Mouse (Mus musculus): ENCODE results near the gene Lrfn2.
A peak's percentile ranks its signal among the peaks of the same experiment; 100 is the strongest.

Lrfn2 gene

DNA sequence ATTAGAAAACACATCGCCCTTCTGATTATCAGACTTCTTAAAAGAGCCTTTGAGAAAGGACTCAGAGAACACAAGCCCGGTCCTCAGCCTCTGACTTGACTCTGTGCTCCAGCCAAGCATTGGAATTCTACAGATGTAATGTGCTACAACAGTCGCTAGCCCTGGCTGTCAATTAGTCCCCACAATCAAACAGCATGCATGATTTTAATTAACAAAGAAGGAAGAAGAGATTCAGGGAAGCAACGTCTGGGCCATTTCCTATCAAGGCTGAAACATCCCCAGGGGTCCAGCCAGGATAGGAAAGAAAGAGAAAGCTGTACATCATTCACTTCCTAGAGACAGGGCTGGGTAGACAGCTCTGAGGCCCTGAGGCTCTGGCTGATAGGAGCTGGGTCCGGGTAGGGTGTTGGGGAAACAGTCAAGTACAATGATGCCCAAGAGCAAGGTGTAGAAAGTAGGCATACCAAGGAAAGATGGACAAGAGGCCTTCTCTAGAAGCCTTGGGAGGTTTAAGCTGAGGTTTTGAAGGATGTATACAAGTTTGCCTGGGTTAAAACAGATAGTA lies 101.6 kb downstream of the Lrfn2 start:
- no peak for DNase-seq (ENCODE audit: low read depth)

DNA sequence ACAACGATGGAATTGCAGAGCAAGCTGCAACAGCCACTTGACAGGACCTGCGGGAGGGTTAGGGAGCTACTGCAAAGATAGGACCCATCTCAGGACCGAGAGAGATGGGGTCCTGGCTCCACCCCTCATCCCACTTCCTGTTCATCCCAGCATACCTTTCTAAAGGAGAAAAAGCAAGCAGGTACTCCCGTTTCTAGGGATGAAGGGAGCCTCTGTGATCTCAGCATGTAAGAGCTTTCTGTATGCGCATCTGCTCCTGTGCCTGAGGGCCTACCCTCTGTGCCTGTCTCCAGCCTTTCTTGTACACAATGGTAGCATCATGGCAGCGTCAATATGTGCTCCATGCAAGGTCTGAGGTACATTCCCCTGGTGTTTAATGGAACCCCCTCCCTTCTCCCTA lies 102.9 kb downstream of the Lrfn2 start:
- no peak for DNase-seq (ENCODE audit: low read depth)

DNA sequence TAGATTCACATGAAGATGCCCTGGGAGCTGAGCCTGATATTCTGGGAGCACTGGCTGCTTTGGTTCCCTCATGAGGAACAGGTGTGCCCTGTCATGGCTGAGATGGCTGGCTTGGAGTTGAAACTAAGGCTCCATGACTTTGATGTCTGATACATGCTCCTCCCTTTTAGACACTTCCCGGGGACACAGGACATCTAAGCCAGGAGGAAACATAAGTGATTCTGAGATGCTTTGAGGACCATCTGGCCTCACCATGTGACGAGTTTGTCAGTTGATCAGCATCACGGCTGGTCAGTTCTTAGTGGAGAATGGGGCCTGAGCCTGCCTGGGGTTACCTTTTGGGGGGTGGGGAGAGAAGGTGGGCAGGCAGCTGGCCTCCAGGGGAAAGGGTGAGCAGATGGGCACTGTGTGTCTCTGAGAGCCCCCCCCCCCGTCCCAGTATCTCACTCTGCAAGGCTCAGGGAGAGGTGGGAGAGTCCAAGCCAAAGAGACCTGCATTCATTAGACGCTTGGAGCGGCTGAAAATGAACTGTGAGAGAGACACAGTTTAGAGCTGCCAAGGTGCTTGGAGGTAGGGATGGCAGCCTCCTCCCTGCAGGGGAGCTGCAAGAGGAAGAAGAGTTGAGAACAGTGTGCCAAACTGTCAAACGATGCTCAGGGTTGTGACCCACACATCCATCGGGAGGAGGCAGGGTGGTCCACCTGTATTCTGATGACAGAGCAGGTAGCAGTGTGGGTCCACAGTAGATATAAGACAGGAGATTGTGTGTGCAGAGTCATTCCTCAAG lies 105.2 kb downstream of the Lrfn2 start:
- DNase-seq (ENCODE audit: low read depth), result no peak

DNA sequence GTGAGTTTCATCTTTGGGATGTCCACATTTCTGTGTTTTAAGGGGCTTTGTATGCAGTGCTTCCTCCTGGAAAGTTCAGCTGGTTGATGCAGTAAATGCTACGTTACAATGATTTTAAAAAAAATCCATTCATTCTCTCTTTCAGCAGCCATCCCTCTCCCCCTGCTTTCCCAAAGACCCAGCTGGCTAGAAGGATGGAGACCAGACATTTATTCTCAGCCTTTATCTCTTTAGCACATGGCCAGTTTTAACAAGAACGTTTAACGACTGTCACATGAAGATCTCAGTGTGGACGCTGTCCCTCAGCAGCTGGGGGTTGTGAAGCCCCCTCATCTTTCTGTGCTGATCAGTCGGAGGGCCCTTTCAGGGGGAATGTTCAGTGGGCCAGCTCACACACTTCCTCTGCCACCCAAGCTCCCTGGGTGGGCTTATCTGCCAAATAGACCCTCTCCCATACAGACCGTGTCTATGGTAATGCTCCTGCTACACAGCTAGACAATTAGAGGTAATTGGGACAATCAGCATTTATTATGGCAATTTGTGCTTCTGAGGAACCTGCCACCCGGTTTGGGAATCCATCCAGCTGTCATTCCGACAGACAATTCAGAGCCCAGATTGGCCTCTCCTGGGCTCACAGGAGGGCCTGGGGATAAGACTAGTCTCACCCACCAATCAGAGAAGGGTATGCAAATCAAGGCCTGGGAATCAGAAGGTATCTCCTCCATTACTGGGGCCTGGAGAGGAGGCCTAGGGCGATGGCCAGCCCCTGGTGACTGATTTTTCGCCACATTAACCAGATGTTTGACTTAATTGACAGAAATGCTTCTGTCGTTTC lies 111.8 kb downstream of the Lrfn2 start:
- no peak for DNase-seq (ENCODE audit: low read depth)

DNA sequence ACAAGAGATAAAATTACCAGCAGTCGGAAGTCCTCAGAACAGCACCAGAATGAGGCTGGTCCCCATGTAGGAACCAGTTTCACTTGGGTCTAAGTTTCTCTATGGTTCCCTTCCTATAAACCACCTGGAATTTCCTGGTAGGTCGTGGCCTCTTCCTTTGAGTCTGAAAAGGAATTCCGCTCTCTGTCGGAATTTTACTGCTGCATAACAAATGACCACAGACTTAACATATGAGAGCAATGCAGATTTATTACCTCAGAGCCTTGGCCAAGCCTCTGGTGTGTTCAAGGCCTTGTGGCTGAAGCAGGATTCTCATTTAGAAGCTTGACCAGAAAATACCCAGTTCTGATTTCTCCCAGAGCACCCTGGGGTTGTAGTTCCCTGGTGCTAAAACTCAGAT lies 115.7 kb downstream of the Lrfn2 start:
- no peak for DNase-seq (ENCODE audit: low read depth)

DNA sequence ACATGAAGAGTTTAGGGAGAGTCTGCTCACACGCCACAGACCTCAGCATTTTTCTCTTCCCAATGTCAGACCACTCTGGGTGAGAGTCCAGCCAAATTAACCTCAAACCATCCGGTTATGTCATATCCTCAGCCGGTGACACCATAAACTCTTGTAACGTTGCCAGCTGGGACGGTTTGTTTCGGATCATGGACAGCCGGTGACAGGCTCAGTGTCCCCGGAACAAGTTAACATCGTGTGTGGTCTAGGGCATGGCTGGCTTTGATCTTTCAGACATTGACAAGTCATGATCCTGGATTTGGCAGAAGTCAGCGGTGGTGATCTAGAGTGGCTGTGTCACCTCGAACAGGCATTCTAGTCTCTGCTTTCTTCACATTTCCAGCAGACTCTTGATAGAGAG lies 119.1 kb downstream of the Lrfn2 start:
- DNase-seq (ENCODE audit: low read depth), result no peak

DNA sequence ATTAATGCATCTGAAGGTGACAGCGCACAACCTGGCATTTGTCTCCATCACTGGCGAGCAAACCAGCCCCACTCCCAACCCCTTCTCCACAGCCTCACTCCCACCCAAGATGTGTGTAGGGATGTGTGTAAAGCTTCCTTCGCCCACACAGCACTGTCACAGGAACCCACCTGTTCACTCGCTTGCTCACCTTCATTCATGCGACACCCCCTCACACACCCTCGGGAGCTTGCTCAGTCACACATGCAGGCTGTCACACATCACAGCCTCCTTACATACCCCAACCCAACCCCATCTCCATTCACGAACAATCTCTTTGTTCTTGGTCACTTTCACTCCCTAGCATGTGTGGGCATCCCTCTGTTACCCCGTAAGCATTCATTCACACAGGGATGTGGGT lies 129.0 kb downstream of the Lrfn2 start:
- DNase-seq (ENCODE audit: low read depth), result no peak

DNA sequence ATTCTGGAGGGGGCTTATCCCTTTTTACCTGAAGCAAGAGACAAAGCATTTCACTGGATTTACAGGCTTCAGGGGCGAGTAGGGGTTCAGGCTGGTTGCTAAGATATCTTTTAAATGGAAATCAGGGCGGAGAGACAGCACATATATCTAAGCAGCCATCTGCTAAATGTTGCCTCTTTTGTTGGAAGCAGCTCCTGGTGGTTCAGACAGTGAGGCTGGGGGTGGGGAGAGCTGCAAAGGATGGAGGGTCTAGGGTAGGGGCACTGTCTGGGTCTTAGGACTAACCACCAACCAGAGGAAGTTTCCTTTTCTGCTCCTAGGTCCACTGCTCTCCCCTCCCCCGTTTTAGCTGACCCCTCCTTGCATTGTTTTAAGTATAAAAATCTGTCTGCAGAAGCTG lies 131.6 kb downstream of the Lrfn2 start:
- no peak for DNase-seq (ENCODE audit: low read depth)

DNA sequence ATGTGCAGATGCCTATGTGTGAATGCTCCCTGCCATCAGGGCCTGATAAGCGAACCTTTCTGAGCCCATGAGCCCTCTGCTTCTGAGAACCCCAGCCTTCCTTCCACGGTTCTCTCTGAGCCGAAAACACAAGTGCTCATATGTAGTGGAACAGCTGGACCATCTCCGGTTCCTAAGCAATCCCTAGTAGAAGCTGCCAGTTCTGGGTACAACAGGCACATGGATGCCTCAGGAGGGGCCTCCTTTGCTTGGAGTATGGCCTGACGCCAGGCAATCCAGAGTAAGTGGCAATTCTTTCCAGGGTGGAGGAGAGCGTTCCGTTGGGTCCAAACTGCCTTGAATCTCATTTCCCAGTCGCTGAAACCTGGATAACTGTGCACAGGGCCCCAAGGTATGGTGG lies 132.3 kb downstream of the Lrfn2 start:
- DNase-seq (ENCODE audit: low read depth), result no peak

DNA sequence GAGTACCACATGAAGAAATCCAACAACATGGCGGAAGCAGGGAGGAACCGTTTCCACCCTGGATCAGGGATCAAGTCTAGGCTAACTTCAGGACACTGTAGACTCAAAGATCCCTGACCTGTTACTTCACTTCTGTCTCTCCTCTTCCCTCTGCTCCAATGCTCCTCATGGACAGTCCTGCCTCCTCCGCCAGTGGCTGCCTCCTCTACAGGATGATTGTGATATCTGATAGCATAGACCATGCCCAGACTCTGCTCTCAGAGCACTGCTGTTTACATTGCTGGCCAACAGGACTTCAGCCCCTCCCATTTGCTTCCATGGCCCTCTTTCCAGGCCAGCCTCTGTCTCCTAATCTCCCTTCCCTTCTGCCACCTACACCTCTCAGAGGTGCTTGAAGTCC lies 132.9 kb downstream of the Lrfn2 start:
- no peak for DNase-seq (ENCODE audit: low read depth)

DNA sequence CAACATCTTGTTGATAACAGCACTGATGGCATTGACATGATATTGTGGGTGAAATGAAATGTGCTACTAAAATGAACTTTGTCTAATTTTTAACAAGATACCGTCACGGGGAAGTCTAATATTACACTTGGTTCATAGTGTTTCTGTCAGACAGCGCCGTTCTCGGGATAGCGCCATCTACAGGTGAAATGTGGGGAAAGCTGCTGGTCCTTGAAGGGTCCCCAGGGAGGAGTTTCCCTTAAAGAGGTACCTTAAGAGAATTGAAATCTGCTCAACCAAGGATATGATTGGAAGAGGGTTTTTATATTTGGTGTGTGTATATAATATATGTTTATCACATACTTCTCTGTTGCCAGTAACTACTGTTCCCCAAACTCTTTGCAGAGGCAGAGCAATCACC lies 134.6 kb downstream of the Lrfn2 start:
- DNase-seq (ENCODE audit: low read depth), result peak; percentile 4

DNA sequence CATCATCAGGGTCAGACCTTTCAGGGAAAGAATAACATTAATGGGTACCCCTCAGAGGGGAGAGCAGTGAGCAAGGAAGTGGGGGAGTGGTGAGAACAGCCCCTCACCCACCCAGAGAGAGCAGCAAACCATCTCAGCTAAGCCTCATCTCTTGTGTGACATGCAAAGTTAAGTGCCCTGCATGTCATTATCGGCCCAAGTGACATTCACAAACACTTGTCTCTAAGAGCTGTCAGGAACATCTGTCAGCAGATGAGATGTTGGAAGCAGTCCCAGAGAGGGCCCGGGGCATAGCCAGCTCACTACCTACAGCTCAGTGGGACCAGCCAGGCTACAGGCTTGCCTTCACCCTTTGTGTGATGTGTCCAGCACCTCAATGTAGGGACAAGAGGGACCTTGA lies 146.0 kb downstream of the Lrfn2 start:
- DNase-seq (ENCODE audit: low read depth), result no peak

DNA sequence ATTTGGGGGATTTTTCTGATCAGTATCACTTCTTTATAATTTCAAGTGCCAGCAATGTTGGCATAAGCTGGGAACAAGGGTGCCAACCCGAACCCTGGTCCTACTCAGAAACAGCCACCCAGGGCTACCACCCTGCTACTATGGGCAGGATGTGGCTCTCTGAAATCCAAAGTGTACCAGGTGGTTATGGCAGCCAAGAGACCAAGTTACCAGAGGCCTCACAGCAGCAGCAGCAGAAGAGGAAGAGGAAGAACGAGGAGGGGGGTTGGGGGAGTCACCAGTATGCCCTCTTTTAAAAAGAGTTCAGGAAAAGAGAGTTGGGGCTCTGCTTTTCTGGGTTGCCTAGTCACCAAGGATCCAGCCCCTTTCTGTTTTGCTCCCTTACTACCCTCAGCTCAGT lies 147.5 kb downstream of the Lrfn2 start:
- DNase-seq (ENCODE audit: low read depth), result no peak

DNA sequence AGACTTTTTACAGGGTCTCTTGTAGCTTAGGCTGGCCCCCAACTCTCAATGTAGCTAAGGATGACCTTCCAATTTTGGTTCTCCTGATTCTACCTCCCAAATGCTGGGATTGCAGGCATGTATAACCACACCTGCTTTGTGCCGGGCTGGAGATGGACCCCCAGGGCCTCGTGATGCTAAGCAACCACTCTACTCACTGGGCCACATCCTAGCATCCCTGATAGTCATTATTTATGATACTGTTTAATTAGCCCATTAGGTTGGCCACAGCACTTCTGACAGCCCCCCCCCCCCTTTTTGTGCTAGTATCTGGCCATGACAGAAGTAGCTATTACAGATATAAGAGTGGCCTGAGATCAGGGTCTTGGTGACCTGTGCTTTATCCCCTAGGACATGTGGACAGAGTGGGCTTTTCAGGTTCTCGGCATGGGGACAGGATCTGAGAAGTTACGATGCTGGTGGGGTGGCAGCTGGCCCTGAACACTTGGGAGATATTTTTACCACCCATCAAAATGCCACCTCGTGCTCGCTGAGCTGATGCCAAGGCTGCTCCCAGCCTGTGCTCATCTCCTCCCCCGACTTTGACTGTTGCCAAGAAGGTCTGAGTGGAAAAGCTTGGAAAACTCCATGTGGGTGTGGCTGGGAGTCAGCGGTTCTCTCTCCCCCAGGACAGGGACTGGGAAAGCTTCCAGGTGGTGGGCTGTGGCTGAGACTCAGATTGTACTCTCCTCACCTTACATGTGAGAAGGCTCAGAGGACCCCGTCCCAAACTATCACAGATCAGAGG lies 151.6 kb downstream of the Lrfn2 start:
- DNase-seq (ENCODE audit: low read depth), result no peak

DNA sequence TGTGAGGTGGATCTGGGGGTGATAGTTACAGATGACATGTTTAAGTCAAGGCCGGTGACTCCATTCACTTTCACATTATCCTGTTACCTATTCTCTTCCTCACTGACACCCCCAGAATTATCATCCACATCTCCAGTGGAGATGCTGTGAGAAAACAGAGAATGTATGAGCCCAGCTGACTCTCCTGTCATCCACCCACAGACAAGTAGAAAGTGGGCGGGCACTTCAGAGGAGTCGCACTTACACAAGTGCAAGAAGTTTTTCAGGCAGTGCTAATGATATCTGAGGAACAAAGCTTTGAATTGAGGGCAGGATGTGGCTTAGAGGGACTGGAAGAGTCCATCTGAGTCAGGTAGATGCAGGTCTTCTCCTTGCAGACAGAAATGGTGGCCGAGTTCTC lies 152.9 kb downstream of the Lrfn2 start:
- no peak for DNase-seq (ENCODE audit: low read depth)

DNA sequence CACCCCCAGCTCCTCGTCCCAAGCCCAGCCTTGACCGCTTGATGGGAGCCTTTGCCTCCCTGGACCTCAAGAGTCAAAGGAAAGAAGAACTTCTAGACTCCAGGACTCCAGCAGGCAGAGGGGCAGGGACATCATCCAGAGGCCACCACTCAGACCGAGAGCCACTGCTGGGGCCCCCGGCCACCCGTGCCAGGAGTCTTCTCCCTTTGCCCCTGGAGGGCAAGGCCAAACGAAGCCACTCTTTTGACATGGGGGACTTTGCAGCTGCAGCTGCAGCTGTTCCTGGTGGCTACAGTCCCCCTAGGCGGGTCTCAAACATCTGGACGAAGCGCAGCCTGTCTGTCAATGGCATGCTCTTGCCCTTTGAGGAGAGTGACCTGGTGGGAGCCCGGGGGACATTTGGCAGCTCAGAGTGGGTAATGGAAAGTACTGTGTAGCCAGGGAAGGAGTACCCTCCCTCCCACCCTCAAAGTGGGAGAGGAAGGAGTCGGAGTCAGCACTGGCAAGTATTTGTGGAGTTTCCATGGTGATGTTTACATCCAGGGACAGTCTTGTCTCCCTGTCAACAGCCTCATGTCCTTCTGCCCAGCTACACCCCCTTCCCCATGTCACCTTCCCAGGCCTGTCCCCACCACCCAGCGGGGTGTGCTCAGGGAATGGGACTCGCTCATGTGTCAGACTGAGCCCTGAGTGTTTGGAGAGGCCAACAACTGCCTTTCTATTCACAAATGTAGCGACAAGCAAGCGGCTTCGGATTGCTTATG lies 164.8 kb downstream of the Lrfn2 start:
- DNase-seq (ENCODE audit: low read depth), result no peak

DNA sequence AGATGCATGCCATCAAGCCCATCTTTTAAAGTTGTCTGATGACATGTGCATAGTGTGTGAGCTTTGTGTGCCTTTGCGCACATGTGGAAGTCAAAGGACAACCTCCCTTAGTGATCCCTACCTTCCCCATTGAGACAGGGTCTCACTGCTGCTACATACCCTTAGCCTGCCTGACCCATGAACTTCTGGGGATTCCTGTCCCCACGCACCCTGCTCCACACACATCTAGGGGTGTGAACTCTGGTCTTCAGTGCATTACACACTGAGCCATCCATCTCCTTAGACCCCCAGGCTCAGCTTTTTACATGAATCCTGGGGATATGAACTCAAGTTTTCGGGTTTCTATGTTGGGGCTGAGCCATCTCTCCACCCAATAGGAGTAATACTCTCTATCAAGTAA lies 179.2 kb downstream of the Lrfn2 start:
- DNase-seq (ENCODE audit: low read depth), result no peak

DNA sequence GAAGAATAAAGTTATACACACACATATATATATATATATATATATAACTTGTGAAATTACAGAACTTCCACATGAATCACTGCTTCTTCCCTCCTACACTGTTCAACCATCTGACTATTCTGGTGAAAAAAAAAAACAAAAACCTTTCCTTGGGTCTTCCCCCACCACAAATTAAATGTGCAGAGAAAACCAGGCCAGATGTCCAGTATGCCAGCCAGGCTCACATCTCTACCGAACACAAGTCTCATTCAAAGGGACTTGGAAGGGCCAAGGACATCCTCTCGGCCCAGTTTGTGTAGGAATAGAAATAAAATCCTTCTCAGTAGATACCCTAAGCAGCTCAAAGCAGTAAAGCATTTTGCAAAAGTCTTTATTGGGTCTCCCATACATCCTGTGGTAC lies 179.7 kb downstream of the Lrfn2 start:
- DNase-seq (ENCODE audit: low read depth), result no peak

DNA sequence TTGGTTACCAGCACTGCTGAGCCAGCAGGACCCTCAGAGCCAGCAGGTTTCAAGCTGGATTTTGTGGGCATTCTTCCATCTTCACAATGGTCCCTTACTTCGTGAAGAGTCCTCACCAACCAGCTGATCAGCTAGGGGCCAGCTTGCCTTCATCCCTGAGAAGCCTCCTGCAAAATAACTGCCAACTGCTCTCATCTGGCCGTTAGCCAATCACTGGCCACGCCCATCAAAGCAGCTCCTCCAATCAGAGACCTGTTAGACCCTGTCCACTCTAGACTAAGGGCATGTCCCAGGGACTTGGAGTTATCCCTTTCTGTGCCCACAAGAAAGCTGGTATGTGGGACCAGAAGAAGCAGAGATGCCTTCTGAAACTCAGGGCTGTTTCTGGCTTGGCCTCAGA lies 181.2 kb downstream of the Lrfn2 start:
- DNase-seq (ENCODE audit: low read depth), result no peak

DNA sequence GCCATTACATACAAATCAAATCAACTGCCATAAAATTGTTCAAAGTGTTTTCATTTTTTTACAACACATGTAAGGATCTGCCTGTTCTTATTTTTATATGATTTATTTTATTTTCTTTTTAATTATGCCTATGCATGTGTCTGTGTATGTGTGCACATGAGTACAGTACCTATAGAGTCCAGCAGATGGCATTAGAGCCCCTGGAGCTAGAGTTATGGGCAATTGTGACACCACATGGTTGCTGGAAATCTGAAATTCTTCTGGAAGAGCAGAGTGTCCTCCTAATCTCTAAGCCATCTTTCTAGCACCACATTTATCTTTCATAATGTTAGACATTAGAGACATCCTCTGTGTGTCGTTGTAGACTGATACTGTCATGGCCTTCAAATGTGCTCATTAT lies 192.0 kb downstream of the Lrfn2 start:
- peak; percentile 5 for DNase-seq (ENCODE audit: low read depth)

DNA sequence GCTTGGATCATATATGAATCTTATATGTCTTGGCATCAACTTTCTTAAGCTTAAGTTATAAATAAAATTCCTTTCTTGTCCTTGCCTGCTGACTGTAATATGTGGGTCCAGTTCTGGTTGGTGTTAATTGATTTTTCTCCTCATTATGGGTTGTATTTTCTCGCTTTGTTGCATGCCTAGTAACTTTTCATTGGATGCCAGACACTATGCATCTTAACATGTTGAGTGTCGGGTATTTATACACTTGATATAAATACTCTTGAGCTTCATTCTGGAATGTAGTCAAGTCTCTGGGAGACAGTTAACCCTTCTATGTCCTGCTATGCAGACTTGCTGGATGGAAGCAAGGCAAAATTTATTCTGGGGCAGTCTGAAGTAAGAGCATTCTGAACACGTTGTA lies 192.5 kb downstream of the Lrfn2 start:
- DNase-seq (ENCODE audit: low read depth), result no peak
